Mouse (Mus musculus) T-helper 17 cell (primary cell): ENCODE results near the gene Acsbg2.

Experiments used
- in situ Hi-C, 2 experiments: fragments of 300-600 bp; cut with MboI, MseI; formaldehyde crosslinking; loops; 1 replicate in 1 of 2; 2 replicates in 1 of 2; pipeline ENCODE4 v1.15.1; 2025; ENCODE audit warnings: high pct_unique_total_duplicates in 2 of 2

Gene Acsbg2

DNA sequence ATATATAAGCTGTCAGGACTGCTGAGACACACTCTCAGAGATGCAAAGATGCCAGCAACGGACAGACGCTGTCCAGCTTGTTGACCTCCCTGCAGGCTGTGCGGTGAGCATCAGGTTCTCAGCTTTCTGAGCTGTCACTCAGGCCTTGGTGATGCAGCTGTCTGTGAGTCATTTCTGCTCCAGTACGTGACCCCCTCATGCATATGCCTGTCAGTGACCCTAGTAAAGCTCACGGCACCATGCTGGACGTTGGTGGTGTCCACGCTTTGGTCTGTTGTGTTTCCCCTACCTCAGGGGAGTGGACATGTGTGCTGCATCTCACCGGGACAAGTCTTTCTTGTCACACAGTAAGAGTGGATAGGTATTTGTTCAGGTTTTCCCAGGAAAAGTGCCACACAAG is 2.5 kb downstream of the Acsbg2 start:
- in situ Hi-C loops: no loop called here

DNA sequence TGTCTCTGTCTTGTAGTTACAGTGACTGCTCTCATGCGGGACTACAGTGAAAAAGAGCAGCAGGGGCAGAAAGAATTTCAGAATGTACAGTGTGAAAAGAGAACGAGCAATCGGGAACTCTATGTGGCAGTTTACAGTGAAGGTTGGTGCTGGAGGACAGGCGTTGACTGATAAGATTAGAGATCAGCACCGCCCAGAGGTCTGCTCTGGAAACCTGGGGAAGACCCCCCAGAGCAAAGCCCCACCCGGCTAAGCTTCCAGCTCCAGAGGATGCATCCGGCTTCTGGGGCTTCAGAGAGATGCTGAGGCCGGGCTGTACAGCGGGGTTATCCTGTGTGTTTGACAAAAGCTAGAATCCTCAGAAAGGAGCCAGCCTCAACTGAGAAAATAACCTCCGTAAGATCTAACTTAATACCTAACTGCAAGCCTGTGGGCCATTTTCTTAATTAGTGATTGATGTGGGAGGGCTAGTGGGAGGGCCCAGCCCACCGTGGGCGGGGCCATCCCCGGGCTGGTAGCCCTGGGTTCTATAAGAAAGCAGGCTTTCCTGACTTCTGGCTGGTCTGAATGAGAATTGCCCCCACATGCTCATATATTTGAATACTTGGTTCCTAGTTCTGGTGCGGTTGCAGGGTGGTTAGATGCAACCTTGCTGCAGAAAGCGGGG is 3.8 kb downstream of the Acsbg2 start:
- in situ Hi-C loops: no loop called here

DNA sequence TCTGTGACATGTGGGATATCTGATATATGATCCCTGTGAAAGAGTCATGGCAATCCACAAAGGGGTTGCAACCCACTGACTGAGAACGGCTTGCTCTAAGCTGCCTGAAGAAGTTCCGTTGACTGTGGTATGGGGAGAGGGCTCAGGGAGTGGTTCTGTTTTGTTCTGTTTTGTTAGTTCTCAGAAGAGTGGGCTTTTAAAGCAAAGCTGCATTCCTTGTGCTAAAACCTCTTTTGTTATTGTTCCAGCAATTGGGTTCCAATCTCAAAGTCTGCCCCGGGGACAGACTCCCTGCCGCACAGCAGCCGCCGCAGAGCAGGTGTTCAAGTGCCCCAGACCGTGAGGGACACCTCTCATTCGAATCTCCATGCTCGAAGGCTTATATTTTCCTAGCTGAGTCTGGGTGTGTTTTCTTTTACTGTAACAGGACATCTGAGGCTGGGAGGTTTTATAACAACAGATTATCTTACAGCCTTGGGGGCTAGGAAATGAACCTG is 4.7 kb downstream of the Acsbg2 start:
- in situ Hi-C loops: no loop called here

DNA sequence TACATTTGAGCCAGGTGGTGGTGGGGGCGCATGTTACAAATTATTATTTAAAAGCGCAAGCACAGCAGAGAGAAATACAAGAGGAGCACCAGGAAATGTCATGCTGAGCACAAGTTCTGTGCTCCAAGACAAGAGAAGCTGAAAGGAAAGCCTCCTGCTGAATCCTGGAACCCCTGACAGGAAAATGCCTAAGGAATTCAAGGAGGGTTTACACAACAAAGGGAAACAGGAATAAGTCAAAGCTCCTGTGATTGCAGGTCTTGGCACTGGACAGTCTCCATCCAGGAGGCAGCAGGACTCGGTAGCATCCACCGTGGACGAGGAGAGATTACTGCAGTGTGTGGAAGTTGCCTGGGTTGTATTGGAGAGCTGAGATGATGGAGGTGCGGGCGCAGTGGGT is 8.2 kb downstream of the Acsbg2 start:
- in situ Hi-C loops: no loop called here

DNA sequence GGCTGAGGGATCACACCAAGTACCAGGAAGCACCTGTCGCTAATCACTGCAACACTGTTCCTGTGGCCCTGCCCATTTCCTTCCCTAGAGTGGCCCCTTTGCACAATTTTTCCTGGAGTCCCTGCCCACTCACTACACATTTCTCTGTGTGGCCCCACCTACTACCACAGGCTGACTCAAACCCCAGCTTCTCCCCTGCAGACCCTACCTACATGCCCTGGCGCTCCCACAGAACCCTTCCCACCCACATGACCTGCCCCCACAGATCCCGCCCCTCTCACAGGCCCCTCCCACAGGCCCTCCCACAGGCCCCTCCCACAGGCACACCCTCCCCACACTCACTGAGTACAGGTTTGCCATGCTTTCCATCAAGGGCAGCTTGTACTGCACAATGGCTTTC is 13.1 kb downstream of the Acsbg2 start:
- in situ Hi-C loops: no loop called here

DNA sequence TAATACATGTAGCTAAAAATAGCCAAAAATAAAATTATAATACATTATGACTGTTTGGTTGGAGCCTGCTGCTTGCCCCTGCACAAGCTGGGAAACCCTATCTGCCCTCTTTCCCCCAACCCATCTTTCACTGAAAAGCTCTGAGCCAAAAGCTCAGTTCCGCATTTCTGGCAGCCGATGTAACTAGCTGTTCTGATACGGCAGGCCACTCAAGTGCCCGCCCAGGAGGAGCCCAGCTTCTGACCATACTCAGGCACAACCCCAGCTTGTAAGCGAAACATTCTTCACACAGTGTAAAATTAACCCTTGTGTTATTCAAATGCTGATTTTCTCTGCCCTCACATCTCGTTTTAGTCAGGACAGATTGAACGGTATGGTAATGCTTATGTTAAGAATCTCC is 15.3 kb downstream of the Acsbg2 start:
- in situ Hi-C loops: no loop called here

DNA sequence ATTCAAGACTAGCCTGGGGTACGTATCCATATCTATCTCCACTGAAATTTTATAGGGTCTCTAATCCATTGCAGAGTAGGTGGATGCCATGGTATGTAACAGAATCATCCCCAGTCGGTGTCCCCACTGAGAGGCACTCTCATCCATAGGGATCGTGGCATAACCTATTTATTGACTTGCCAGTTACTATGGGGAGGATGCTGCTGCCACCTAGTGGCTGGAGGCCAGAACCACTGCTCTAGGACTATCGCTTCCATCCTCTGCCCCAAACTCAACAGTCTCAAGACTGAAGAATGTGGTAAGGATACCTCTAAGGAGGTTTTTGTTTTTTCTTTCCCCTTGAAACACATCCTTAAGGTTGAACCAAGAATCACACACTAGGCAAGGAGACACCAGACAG is 16.0 kb downstream of the Acsbg2 start:
- in situ Hi-C loops: no loop called here

DNA sequence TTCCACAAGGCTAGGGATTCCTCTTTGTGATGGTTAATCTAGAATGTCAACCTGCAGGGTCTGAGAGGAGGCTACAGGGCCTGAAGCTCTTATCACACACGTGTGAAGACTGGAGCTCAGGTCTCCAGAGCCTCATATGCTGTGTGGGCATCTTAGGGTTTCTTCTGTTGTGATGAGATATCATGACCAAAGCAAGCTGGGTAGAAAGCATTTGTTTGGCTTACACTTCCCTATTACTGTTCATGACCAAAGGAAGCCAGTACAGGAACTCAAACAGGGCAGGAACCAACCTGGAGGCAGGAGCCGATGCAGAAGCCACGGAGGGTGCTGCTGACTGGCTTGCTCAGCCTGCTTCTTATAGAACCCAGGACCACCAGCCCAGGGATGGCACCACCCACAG is 18.8 kb downstream of the Acsbg2 start:
- in situ Hi-C loops: no loop called here

DNA sequence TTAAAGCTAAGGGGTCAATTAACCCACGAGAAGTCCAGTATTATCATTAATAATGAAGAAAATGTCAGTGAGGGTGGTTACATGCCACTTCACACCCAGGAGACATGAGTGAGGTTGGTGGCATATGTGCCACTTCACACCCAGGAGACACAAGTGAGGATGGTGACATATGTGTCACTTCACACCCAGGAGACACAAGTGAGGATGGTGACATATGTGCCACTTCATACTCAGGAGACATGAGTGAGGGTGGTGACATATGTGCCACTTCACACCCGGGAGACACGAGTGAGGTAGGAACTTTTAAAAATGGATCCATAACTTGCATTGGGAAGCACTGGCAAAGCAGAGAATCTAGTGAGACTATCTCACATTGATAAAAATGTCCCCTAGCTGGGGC is 23.1 kb downstream of the Acsbg2 start:
- in situ Hi-C loops: no loop called here

DNA sequence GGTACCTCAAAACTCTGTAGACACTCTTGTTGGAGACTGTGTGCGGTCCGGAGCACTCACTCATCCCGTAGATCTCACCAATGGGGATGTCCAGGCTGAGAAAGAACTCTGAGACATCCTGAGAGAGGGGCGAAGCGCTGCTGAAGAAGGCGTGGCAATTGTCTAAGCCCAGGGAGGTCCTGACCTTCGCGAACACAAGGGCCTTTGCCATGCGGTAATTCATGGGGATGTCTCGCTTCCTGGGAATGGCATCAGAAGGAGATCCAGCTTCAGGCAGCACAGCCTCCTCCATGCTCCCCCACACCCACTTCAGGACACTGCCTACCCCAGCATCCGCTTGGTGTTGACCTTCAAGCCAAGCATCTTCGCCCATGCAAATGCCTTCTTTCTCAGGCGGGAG is 24.5 kb downstream of the Acsbg2 start:
- in situ Hi-C loops: loop anchor here in 1 of 2 experiments (5.0 kb wide), 1 partner anchor 42 kb away; no protein-coding TSS in a partner anchor

DNA sequence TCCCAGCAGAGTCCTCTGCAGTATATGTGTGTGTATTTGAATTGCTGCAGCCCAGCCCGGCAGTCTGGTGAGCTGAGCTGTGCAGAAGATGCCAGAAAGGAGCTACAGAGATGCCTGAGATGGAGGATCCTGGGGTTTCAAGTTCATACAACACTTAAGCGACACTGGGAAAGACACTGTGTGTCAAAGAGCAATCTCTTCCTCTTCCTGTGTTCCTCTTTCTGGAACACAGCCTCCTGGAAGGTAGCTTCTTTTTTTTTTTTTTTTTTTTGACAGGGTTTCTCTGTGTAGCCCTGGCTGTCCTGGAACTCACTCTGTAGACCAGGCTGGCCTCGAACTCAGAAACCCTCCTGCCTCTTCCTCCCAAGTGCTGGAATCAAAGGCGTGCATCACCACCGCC is 25.5 kb downstream of the Acsbg2 start:
- in situ Hi-C loops: loop anchor here in 1 of 2 experiments (5.0 kb wide), 1 partner anchor 41 kb away; no protein-coding TSS in a partner anchor

DNA sequence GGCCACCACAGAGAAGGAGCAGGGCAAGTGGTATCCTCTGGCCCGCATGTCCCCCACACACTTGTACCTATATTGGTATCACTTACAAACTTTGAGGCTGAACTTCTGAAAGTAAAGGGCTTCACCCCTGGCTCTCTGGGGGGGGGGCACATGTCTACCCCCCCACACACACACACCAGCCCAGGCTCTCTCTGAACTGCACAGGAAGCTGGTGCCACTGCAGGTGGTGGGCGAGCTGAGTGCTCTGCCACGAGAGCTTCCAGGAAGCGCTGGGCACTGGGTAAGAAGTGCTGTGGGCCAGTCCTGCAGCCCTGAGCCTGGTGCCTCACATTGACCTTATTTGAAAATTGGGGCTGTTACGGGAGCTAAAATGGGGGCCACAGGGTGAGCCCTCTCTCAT is 30.6 kb downstream of the Acsbg2 start:
- in situ Hi-C loops: no loop called here

DNA sequence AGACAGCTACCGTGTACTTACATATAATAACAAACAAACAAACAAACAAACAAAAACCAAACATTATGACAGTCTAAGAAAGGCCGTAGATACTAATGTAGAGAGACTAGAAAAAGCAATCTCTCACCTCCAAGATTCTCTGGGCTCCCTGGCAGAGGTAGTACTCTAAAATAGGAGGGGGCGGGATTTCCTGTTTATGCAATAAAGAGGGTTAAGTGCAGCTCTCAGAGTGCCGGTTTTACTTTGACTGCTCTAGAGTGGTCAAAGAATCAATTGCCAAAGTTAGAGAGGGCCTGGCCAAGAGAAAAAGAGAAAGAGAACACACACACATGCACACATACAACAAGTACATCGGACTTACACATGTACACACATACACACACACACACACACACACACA is 32.1 kb downstream of the Acsbg2 start:
- in situ Hi-C loops: no loop called here

DNA sequence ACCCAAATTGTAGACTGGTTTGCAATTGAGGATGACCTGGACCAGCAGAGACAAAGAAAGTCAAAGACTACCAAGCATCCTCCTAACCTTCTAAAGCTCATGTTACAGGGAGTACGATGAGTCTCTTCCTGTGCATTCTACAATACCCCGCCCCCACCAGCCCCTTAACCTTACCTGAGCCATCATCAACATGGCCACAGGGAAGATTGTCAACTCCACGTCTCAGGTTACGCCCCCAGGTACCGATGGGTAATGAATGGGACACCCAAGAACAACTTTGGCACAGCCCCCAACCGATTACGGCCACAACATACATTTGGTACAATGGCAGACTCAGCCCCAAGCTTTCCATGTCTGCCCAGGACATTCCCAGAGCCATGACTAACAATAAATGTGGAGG is 33.7 kb downstream of the Acsbg2 start:
- in situ Hi-C loops: no loop called here

DNA sequence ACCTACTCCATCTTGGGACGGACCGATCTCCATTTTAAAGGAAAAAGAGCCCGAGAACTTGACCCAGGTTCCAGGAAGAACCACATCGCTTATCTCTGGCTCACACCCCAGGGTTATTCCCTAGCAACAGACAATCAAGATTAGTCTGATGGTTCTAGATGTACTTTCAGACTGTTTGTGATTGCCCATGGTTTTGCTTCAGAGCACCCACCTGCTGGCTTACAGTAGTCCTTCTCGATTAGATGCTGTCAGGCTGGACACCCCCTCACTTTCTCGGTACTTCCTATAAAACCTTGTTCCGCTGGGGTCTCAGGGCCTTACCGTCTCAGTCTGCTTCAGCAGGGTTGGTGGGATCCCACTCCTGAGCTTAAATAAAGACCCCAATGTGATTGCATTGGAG is 37.9 kb downstream of the Acsbg2 start:
- in situ Hi-C loops: no loop called here

DNA sequence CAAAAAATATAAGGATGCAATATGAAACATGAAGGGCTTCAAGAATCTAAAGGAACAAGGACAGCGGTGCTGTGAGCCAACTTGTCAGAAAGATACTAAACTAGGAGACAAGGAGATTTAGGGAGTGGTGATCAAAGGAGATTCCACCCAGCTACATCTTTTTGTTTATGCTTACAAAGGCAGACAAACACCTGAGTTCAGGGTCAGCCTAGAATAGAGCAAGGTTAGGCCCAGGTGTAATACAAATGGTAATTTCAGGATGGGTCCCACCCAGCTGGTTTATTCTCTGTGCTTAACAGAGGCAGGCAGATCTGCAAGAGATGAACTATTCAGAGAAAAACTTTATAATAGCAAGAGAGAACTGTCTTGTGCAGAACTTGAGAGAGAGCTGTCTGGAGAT is 40.9 kb downstream of the Acsbg2 start:
- in situ Hi-C loops: no loop called here

DNA sequence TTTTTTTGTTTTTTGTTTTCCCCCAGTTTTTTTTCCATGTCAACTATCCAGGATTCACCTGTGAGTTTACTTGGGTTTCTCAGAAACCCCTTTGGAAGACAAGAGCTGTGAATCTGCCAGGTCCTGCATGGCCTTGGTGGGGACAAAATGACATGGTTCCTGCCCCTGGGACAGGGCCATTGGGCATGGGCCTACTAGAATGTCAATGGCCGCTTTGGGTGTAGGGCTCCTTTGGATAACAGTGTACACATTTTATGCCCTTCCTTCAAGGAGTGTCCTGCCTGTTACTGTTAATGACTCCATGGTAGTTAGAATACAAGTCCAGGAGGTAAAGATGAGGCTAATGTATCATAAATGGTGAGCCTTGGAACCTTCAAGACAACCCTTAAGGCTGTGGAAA is 41.3 kb downstream of the Acsbg2 start:
- in situ Hi-C loops: no loop called here

DNA sequence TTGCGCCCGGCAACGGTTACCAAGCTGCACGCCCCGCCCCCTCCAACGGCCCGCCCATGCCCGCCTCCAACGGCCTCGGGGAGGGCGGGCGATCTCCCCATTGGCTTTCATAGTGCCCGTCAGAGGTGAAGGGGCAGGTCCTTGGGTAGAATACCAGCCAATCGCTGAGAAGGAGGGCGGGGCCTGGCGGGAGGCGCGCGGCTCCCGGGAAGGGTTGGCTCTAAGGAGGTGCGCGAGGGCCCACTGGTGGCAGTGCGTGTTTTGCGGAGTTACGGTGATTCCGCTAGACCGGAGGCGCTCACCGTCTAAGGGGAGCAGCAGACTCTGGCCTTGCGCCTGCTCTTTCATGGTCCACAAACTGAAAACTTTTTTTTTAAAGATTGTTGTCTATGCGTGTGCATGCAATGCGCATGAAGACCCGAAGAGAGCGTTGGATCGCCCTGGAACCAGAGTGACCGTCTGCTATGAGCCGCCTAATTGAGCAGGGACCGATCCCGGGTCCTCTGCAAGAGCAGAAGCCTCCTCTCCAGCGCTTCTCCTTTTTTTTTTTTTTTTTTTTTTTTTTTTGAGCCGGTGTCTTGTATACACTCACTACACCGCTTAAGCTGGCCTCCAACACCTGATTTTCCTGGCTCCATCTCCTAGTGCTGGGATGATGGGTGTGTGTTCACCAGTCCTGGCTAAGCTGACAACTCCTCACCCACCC is 43.0 kb downstream of the Acsbg2 start:
- in situ Hi-C loops: no loop called here

DNA sequence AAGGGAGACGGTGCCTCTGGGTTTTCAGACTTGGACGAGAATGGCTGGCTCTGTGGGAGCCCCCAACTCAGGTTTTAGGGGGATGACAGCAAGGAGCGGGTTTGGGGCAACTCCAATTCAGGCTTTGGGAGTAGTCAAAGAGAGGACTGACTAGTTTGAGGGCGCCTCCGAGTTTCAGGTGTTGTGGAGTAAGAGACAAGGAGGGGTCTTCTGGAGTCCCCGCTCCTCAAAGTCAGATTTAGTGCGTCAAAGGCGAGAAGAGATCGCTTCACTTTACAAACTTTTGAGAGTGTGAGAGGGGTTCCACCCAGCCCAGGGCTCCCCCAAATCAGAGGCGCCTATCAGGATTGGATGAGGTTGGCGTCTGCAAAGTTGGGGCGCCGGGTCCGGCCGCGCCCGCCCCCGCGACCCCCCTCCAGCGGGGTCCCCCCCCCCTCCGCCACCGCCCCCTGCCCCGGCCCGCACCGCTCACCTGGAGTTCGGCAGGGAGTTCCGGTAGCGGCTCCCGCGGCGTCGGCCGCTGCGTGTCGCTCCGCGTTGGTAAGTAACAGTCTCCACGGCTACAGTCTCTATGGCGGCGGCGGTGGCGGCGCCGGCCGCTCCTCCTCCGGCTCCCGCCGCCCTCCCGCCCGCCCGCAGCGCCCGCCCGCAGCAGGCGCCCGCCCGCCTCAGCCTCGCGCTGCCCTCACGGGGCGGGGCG is 43.7 kb downstream of the Acsbg2 start, which contains the start of gene Rfx2:
Gene Rfx2, minus strand, starts transcription at position 603 of the 700 bp plus-strand sequence.
- in situ Hi-C loops: no loop called here

DNA sequence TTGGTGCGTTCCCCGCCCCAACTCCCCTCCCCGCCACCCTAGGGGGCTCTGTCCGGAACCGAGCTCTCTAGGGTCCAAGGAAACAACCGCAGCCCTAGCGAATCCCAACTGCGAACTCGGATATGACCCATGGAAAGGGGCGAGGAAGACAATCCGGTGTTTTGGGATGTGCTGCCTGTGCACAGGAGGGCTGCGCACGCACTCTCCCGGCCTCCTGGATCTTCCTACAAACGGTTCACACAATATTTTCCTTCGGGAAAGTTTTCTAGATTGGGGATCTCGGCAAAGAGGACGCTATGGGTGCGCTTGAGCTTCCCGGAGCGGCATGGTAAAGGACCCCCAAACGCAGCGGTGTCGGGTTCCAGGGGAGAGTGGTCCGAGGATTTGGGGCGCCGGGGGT is 44.5 kb downstream of the Acsbg2 start:
- in situ Hi-C loops: loop anchor here in 1 of 2 experiments (5.0 kb wide), 1 partner anchor 62 kb away; no protein-coding TSS in a partner anchor

DNA sequence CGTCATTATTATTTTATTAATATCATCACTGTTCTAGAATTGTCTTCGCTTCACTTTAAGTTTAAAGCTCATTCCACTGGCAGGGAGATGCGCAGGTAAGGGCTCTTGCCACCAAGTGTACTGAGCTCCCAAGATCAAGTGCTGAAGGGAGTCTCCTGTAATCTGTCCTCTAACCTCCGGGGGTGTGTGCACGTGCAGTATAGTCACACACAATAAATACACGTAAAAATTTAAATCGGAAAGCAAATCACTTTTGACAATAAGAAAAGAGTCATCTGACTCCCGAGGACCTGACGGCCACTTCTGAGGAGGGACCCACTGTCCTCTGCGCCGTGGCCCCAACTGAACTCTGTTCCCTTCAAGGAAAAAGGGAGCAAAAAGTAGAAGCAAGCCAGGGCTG is 45.1 kb downstream of the Acsbg2 start:
- in situ Hi-C loops: loop anchor here in 1 of 2 experiments (5.0 kb wide), 1 partner anchor 62 kb away; no protein-coding TSS in a partner anchor

DNA sequence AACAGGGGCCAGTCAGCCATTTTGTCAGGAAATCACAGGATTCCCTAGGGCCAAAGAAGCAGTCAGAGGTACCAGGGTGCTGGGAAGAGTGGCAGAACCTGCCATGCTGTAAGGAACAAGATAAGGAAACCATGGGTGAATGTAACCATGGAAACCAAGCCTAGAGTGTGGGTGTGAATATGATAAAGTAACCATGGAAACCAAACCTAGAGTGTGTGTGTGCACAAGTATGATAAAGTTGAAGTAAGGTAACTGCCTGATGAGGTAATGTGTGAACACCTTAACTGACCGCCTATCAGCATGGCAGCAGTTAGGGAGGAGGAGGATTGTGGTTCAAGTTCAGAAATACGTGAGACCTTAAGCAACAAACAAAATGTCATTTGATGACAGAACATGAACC is 47.5 kb downstream of the Acsbg2 start:
- in situ Hi-C loops: loop anchor here in 1 of 2 experiments (5.0 kb wide), 1 partner anchor 59 kb away; no protein-coding TSS in a partner anchor
